Comparison of ENCODE assay signal across 9 mouse cellular contexts in genomic region chr9:57421121-57421571, GRCm38 (mm10). TPM values are rescaled to one million over a fixed set of nuclear protein-coding genes. Genes with fewer than 3 reads are reported as not detected.
DNase-seq lines count a peak whose midpoint lies in the region; ATAC-seq lines count a peak whose summit lies in the region.
"Had no signal": no experiment of that assay in that cellular context is flagged by ENCODE, and none has a peak within 500 bp of the region (broad histone marks: within the 10 kb centered on the region; RNA-seq: fewer than 3 reads in every experiment).

No protein-coding gene starts in this region.

- no peaks in the 10 kb centered on the region for H3K9me3 ChIP-seq in forebrain, embryonic 14.5 days (replicated peaks; ENCODE audit: control insufficient read depth, low read length)
- H3K9me3 ChIP-seq in forebrain, embryonic 16.5 days (ENCODE audit: control insufficient read depth, low read length): no peaks in the 10 kb centered on the region
- no peaks in the 10 kb centered on the region for H3K9me3 ChIP-seq in liver, embryonic 11.5 days (ENCODE audit: control insufficient read depth, low read length)
- H3K9me3 ChIP-seq in neural tube, embryonic 12.5 days: no peaks in the 10 kb centered on the region
- H3K9me3 ChIP-seq: midbrain, embryonic 12.5 days had no signal

- peak overlapping the region; percentile 14; the same call in 1 of the 2 replicates for H3K27ac ChIP-seq in forebrain, embryonic 14.5 days (ENCODE audit: low read depth, low read length)
- H3K27ac ChIP-seq in forebrain, embryonic 16.5 days (ENCODE audit: low read length): no peak overlapping the region
- peak overlapping the region; percentile 49 for H3K27ac ChIP-seq in liver, embryonic 11.5 days (ENCODE audit: low read depth, low read length)
- H3K27ac ChIP-seq in neural tube, embryonic 12.5 days: no peak overlapping the region
- H3K27ac ChIP-seq: midbrain, embryonic 12.5 days had no signal

- ATAC-seq in forebrain, embryonic 14.5 days: no peak
- ATAC-seq in forebrain, embryonic 16.5 days: no peak
- peak; percentile 70 for ATAC-seq in liver, embryonic 11.5 days (replicated peaks; ENCODE audit: low FRiP score)
- ATAC-seq in neural tube, embryonic 12.5 days (ENCODE audit: low FRiP score, low read depth): no peak

- WGBS in forebrain, embryonic 14.5 days: 94% methylated on average over 9 of the region's 9 CpGs
- 89% methylated on average over 9 of the region's 9 CpGs for WGBS in forebrain, embryonic 16.5 days
- 30% methylated on average over 9 of the region's 9 CpGs for WGBS in liver, embryonic 11.5 days
- 70% methylated on average over 9 of the region's 9 CpGs for WGBS in neural tube, embryonic 12.5 days

- H3K9ac ChIP-seq in forebrain, embryonic 14.5 days (ENCODE audit: low read length): no peak overlapping the region
- H3K9ac ChIP-seq in forebrain, embryonic 16.5 days (replicated peaks; ENCODE audit: low read depth, low read length): no peak overlapping the region
- no peak overlapping the region for H3K9ac ChIP-seq in liver, embryonic 11.5 days (ENCODE audit: low read depth, low read length)
- H3K9ac ChIP-seq in neural tube, embryonic 12.5 days: 0 out of 2 replicates have a peak overlapping the region, but pooled peaks have one; percentile 3
- H3K9ac ChIP-seq: midbrain, embryonic 12.5 days had no signal

- no peaks in the 10 kb centered on the region for H3K4me1 ChIP-seq in forebrain, embryonic 14.5 days (ENCODE audit: control insufficient read depth, insufficient read depth, low read length)
- H3K4me1 ChIP-seq in forebrain, embryonic 16.5 days (replicated peaks; ENCODE audit: control insufficient read depth, insufficient read depth, low read length): peaks cover 7% of the 10 kb centered on the region
- H3K4me1 ChIP-seq in liver, embryonic 11.5 days (replicated peaks; ENCODE audit: control insufficient read depth, insufficient read depth, low read length): peaks cover 14% of the 10 kb centered on the region
- no peaks in the 10 kb centered on the region for H3K4me1 ChIP-seq in neural tube, embryonic 12.5 days
- H3K4me1 ChIP-seq: midbrain, embryonic 12.5 days had no signal

- no peak overlapping the region for H3K4me2 ChIP-seq in forebrain, embryonic 14.5 days (ENCODE audit: low read length)
- H3K4me2 ChIP-seq in forebrain, embryonic 16.5 days (ENCODE audit: low read length): no peak overlapping the region
- H3K4me2 ChIP-seq in liver, embryonic 11.5 days: peak overlapping the region; percentile 3; the same call in 1 of the 2 replicates
- H3K4me2 ChIP-seq in neural tube, embryonic 12.5 days (replicated peaks): no peak overlapping the region
- H3K4me2 ChIP-seq: midbrain, embryonic 12.5 days had no signal

- 0 out of 2 replicates have a peak, but pooled peaks cover 4% of the 10 kb centered on the region for H3K36me3 ChIP-seq in forebrain, embryonic 14.5 days (ENCODE audit: control insufficient read depth, insufficient read depth, low read length)
- H3K36me3 ChIP-seq in forebrain, embryonic 16.5 days (ENCODE audit: control insufficient read depth, insufficient read depth): no peaks in the 10 kb centered on the region
- no peaks in the 10 kb centered on the region for H3K36me3 ChIP-seq in liver, embryonic 11.5 days (ENCODE audit: control insufficient read depth, insufficient read depth, low read length)
- H3K36me3 ChIP-seq in neural tube, embryonic 12.5 days: peaks cover 3% of the 10 kb centered on the region
- H3K36me3 ChIP-seq: midbrain, embryonic 12.5 days had no signal

- H3K4me3 ChIP-seq in forebrain, embryonic 14.5 days (ENCODE audit: low read depth, low read length): no peak overlapping the region
- H3K4me3 ChIP-seq in forebrain, embryonic 16.5 days (replicated peaks; ENCODE audit: low read length): no peak overlapping the region
- H3K4me3 ChIP-seq in liver, embryonic 11.5 days (ENCODE audit: low read depth, low read length): no peak overlapping the region
- H3K4me3 ChIP-seq in neural tube, embryonic 12.5 days: no peak overlapping the region
- H3K4me3 ChIP-seq: midbrain, embryonic 12.5 days had no signal

- DNase-seq in forebrain, embryonic 14.5 days (ENCODE audit: low spot score): peak; percentile 14
- DNase-seq in T-cell, adult 2 months (ENCODE audit: low spot score): peak; percentile 86
- peak; percentile 38 for DNase-seq in gastrocnemius, postnatal 10 days
- DNase-seq in induced T-regulatory cell, adult 2 months (ENCODE audit: low read depth): peak; percentile 89
- peak; percentile 56 for DNase-seq in liver, embryonic 11.5 days (ENCODE audit: low spot score)
- DNase-seq in urinary bladder, postnatal 25 days (ENCODE audit: low spot score): peak; percentile 55

- H3K27me3 ChIP-seq in forebrain, embryonic 14.5 days (replicated peaks; ENCODE audit: control insufficient read depth, insufficient read depth, low read length): no peaks in the 10 kb centered on the region
- no peaks in the 10 kb centered on the region for H3K27me3 ChIP-seq in forebrain, embryonic 16.5 days (replicated peaks; ENCODE audit: control insufficient read depth, insufficient read depth, low read length)
- no peaks in the 10 kb centered on the region for H3K27me3 ChIP-seq in liver, embryonic 11.5 days (replicated peaks; ENCODE audit: control insufficient read depth, insufficient read depth, low read length)
- no peaks in the 10 kb centered on the region for H3K27me3 ChIP-seq in neural tube, embryonic 12.5 days (replicated peaks)
- H3K27me3 ChIP-seq: midbrain, embryonic 12.5 days had no signal

RNA-seq across cellular contexts. Expression of gene Ppcdc, which starts 18.8 kb away (rescaled TPM):
- 19.2 and 21.0 TPM in 2 replicates for polyA plus RNA-seq in forebrain, embryonic 14.5 days (2014; fragmentation: Nextera tagmentation; extraction: Ambion mirVana)
- 24.0 and 26.9 TPM in 2 replicates for polyA plus RNA-seq in forebrain, embryonic 16.5 days (2015; fragmentation: Nextera tagmentation; extraction: Ambion mirVana)
- 1 to 10 TPM; 7.7 to 8.8 TPM for total RNA-seq in gastrocnemius, postnatal 10 days (2021)
- 19.9 and 22.0 TPM in 2 replicates for polyA plus RNA-seq in liver, embryonic 11.5 days (2014; fragmentation: Nextera tagmentation; extraction: Ambion mirVana)
- 21.8 and 24.3 TPM in 2 replicates for polyA plus RNA-seq in neural tube, embryonic 12.5 days (2016; fragmentation: Nextera tagmentation; extraction: Ambion mirVana)

RNA-seq across cellular contexts. Expression of gene Scamp5, which starts 46.7 kb away (rescaled TPM):
- 73.9 and 91.1 TPM in 2 replicates for polyA plus RNA-seq in forebrain, embryonic 14.5 days (2014; fragmentation: Nextera tagmentation; extraction: Ambion mirVana)
- polyA plus RNA-seq in forebrain, embryonic 16.5 days (2015; fragmentation: Nextera tagmentation; extraction: Ambion mirVana): 116 and 135 TPM in 2 replicates
- 1 to 10 TPM; 6.8 to 8.3 TPM for total RNA-seq in gastrocnemius, postnatal 10 days (2021)
- 9.7 and 12.8 TPM in 2 replicates for polyA plus RNA-seq in liver, embryonic 11.5 days (2014; fragmentation: Nextera tagmentation; extraction: Ambion mirVana)
- 40.6 and 43.0 TPM in 2 replicates for polyA plus RNA-seq in neural tube, embryonic 12.5 days (2016; fragmentation: Nextera tagmentation; extraction: Ambion mirVana)

Comparison
In these comparisons a context has a peak if more than half of its experiments do, and no peak if none do; other contexts are left out.
1. H3K27ac ChIP-seq: peak in forebrain, embryonic 14.5 days (single experiment) and liver, embryonic 11.5 days (single experiment); none in forebrain, embryonic 16.5 days (single experiment) and neural tube, embryonic 12.5 days (single experiment).
2. DNase-seq: peak in every context shown above with its lines; median percentile 89 in induced T-regulatory cell, adult 2 months; 86 in T-cell, adult 2 months; 56 in liver, embryonic 11.5 days; 55 in urinary bladder, postnatal 25 days; 38 in gastrocnemius, postnatal 10 days; 14 in forebrain, embryonic 14.5 days.